Mouse (Mus musculus) lung, embryonic 16.5 days (tissue): ENCODE data around the gene Vwa3b. TPM values are rescaled to one million over a fixed set of nuclear protein-coding genes. Genes with fewer than 3 reads are reported as not detected.
A peak's percentile ranks its signal among the peaks of the same experiment; 100 is the strongest.

ENCODE experiments used
- ATAC-seq: fragments of 200-750 bp; cut with Nextera tagmentation; 2 replicates; pipeline ENCODE4 v1.8.0; 2017; ENCODE audit warnings: low read depth, mild to moderate bottlenecking, moderate library complexity
- H3K27ac ChIP-seq: fragments of 300-500 bp; sonication (generic); 2 replicates; pipeline ENCODE4 v1.5.1; 2014; ENCODE audit warnings: mild to moderate bottlenecking, control low read depth, low read length
- H3K27me3 ChIP-seq: fragments of 300-500 bp; sonication (generic); 2 replicates; pipeline ENCODE4 v1.6.1; 2014; ENCODE audit warnings: low read depth, low read length, mixed read lengths; ENCODE audit not compliant: control insufficient read depth, insufficient read depth
- H3K36me3 ChIP-seq: fragments of 300-500 bp; sonication (generic); 2 replicates; pipeline ENCODE4 v1.6.1; 2014; ENCODE audit warnings: low read length; ENCODE audit not compliant: control insufficient read depth, insufficient read depth
- H3K4me1 ChIP-seq: fragments of 300-500 bp; sonication (generic); replicated peaks from 2 replicates; pipeline ENCODE4 v1.6.1; 2014; ENCODE audit warnings: low read length, mixed read lengths; ENCODE audit not compliant: control insufficient read depth, insufficient read depth
- H3K4me2 ChIP-seq: fragments of 300-500 bp; sonication (generic); 2 replicates; pipeline ENCODE4 v1.6.1; 2014; ENCODE audit warnings: low read depth, low read length, control low read depth
- H3K4me3 ChIP-seq: fragments of 300-500 bp; sonication (generic); 2 replicates; pipeline ENCODE4 v1.5.1; 2014; ENCODE audit warnings: mild to moderate bottlenecking, low read length, control low read depth
- H3K9ac ChIP-seq: fragments of 300-500 bp; sonication (generic); 2 replicates; pipeline ENCODE4 v1.6.1; 2014; ENCODE audit warnings: low read length, control low read depth
- H3K9me3 ChIP-seq: fragments of 300-500 bp; sonication (generic); 2 replicates; pipeline ENCODE4 v1.6.1; 2016; ENCODE audit warnings: low read length; ENCODE audit not compliant: control insufficient read depth
- WGBS: fragments of 180-500 bp; shearing (Covaris S2); extraction: QIAGEN DNeasy Blood & Tissue Kit; methylation state at CpG from one replicate; pipeline ENCODE4 v1.1.7; 2014; 5-methylcytosine and 5-hydroxymethylcytosine counted together
- polyA plus RNA-seq: library from polyadenylated mRNA; unstranded; fragments of >200 nt; fragmentation: Nextera tagmentation; extraction: Ambion mirVana; gene quantifications from 2 replicates; pipeline ENCODE4 v1.2.1, GENCODE M21; 2015

Gene Vwa3b
- polyA plus RNA-seq, 1 experiment from 2014 or later = 1.1 TPM

- WGBS = 95% methylated on average over 3 of the region's 3 CpGs
- H3K27ac ChIP-seq = no peak overlapping the region
Measured at GRCm38 (mm10) chr1:37043196-37043595, 16.8 kb downstream of the Vwa3b start.

DNA sequence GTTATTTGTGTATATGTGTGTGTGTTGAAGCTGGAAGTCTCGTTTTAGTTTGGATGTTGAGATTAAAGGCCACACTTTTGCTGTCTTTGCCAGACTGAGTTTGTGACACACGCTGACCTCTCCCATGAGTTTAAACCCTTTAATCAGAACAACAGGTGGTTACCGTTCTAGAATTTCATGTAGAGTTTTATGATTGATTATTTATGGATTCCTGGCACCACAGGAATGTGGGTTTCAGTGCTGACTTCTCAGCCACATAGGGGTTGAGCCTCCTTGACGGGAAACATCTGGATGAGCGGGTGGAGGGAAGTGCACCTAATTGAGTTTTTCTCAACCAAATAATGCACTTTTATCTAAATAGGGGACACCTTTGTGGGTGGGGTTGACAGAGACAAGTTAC lies 19.1 kb downstream of the Vwa3b start:
- no peak overlapping the region for H3K4me2 ChIP-seq
- 42% methylated on average over 5 of the region's 5 CpGs for WGBS
- no peak overlapping the region for H3K9ac ChIP-seq
- no peak for ATAC-seq
- no peak overlapping the region for H3K4me3 ChIP-seq
- H3K36me3 ChIP-seq = no peaks in the 10 kb centered on the region
- 0 out of 2 replicates have a peak, but pooled peaks cover 2% of the 10 kb centered on the region for H3K9me3 ChIP-seq
- H3K4me1 ChIP-seq = no peaks in the 10 kb centered on the region
- H3K27ac ChIP-seq = no peak overlapping the region
- H3K27me3 ChIP-seq = no peaks in the 10 kb centered on the region

More at GRCm38 (mm10) chr1:37043196-37043595, 16.8 kb downstream of the Vwa3b start:
- Histone ChIP-seq H3K9ac (no peak overlapping the region), H3K4me2 (no peak overlapping the region), H3K9me3 (0 out of 2 replicates have a peak, but pooled peaks cover 2% of the 10 kb centered on the region), H3K27me3 (no peaks in the 10 kb centered on the region), H3K4me3 (no peak overlapping the region), H3K36me3 (no peaks in the 10 kb centered on the region), H3K4me1 (no peaks in the 10 kb centered on the region)
- no peak for ATAC-seq

DNA sequence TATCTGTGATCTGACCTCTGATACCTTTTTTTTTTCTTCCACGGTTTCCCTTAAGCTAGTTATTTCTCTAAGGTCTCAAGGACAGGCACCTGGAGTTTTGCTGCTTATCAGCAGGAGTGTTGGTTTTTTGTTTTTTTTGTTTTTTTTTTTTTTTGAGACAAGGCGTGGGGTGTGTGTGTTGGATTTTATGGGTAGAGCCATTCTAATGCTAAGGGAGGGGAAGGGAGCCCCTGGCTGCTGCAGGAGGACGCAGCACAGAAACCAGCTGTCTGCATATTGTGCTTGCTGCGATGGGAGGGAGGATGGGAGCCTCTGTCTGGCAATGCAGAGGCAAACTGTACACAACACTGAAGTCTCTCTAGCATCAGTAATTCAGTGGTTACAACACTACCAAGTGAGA lies 22.8 kb downstream of the Vwa3b start:
- 46% methylated on average over 4 of the region's 4 CpGs for WGBS
- no peak overlapping the region for H3K4me3 ChIP-seq
- H3K9ac ChIP-seq = no peak overlapping the region
- H3K9me3 ChIP-seq = 0 out of 2 replicates have a peak, but pooled peaks cover 2% of the 10 kb centered on the region
- no peak for ATAC-seq
- no peaks in the 10 kb centered on the region for H3K4me1 ChIP-seq
- no peaks in the 10 kb centered on the region for H3K27me3 ChIP-seq
- H3K27ac ChIP-seq = no peak overlapping the region
- no peak overlapping the region for H3K4me2 ChIP-seq
- no peaks in the 10 kb centered on the region for H3K36me3 ChIP-seq

DNA sequence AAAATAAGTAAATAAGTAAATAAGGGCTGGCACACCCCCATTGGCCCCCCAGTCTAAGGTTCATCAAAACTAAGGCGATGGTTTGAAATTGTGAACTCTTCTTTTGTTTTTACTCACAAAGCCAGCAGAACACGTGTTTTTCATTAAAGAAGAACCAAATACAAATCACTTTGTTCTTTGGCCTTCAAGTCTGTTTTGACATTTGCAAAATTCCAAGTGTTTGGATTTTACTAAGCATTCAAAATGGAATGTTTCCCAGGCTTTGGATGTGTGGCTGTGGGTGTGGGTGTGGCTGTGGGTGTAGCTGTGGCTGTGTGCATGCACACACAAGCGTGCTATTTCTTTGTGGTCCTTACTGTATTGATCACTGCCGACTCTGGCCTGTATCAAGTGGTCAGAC lies 27.3 kb downstream of the Vwa3b start:
- ATAC-seq = no peak

DNA sequence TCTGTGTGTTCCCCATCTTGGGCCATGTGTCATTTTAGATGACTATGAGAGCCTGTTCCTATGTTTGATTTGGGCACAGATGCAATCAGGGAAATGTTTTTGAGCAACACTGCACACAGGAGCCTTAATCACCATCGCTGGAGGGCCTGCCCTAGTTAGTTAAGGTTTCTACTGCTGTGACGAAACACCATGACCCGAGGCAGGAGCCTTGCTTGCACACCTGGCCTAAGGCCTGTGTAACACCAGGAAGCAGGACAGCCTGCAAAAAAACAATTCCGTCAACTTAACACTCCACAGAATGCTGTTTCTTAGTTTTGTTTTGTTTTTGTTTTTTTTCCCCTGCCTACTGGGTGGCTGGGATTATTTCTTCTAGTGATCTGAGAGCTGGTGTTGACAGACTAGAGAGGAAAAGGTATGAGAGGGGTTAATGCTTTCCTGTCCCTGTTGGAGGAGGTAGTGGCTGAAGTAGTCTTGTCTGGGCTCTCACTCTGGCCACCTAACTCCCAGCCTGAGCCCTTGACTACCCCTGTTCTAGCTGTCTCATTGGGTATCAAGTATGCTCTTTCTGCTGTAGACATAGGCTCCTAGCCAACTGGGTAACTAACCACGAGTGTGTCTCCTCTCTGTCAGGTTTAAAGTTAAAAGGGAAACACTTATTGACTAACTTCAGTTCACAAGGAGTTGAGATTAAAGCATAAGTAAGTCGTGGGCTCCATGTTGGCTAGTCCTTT lies 30.6 kb downstream of the Vwa3b start:
- 63% methylated on average over 6 of the region's 6 CpGs for WGBS
- no peak overlapping the region for H3K4me3 ChIP-seq
- ATAC-seq = peak; percentile 91
- no peak overlapping the region for H3K9ac ChIP-seq
- H3K9me3 ChIP-seq = no peaks in the 10 kb centered on the region
- no peaks in the 10 kb centered on the region for H3K36me3 ChIP-seq
- no peak overlapping the region for H3K4me2 ChIP-seq
- H3K4me1 ChIP-seq = no peaks in the 10 kb centered on the region
- H3K27me3 ChIP-seq = no peaks in the 10 kb centered on the region
- H3K27ac ChIP-seq = no peak overlapping the region

More for the DNA sequence above, 27.3 kb downstream of the Vwa3b start:
- H3K27me3 ChIP-seq = no peaks in the 10 kb centered on the region
- WGBS = 70% methylated on average over 4 of the region's 4 CpGs
- no peaks in the 10 kb centered on the region for H3K4me1 ChIP-seq
- no peak overlapping the region for H3K4me3 ChIP-seq
- H3K9ac ChIP-seq = no peak overlapping the region
- no peak overlapping the region for H3K4me2 ChIP-seq
- H3K36me3 ChIP-seq = no peaks in the 10 kb centered on the region
- no peak overlapping the region for H3K27ac ChIP-seq
- no peaks in the 10 kb centered on the region for H3K9me3 ChIP-seq

- WGBS = 71% methylated on average over 5 of the region's 5 CpGs
- Histone ChIP-seq H3K4me2 (no peak overlapping the region), H3K27ac (no peak overlapping the region), H3K36me3 (no peaks in the 10 kb centered on the region), H3K4me1 (no peaks in the 10 kb centered on the region), H3K27me3 (no peaks in the 10 kb centered on the region), H3K4me3 (no peak overlapping the region), H3K9ac (no peak overlapping the region), H3K9me3 (no peaks in the 10 kb centered on the region)
- no peak for ATAC-seq
Measured at GRCm38 (mm10) chr1:37060856-37061255, 34.5 kb downstream of the Vwa3b start.

- WGBS = 77% methylated on average over 5 of the region's 5 CpGs
- Histone ChIP-seq H3K9me3 (no peaks in the 10 kb centered on the region), H3K4me3 (no peak overlapping the region), H3K4me2 (no peak overlapping the region), H3K4me1 (no peaks in the 10 kb centered on the region), H3K27me3 (no peaks in the 10 kb centered on the region), H3K9ac (no peak overlapping the region), H3K27ac (no peak overlapping the region), H3K36me3 (no peaks in the 10 kb centered on the region)
- ATAC-seq = no peak
Measured at GRCm38 (mm10) chr1:37063053-37063452, 36.7 kb downstream of the Vwa3b start.

- no peak overlapping the region for H3K4me3 ChIP-seq
- H3K27ac ChIP-seq = no peak overlapping the region
- WGBS = 65% methylated on average over 4 of the region's 4 CpGs
- no peaks in the 10 kb centered on the region for H3K4me1 ChIP-seq
- H3K9me3 ChIP-seq = no peaks in the 10 kb centered on the region
- H3K4me2 ChIP-seq = no peak overlapping the region
- no peaks in the 10 kb centered on the region for H3K36me3 ChIP-seq
- H3K27me3 ChIP-seq = no peaks in the 10 kb centered on the region
- no peak overlapping the region for H3K9ac ChIP-seq
- no peak for ATAC-seq
Measured at GRCm38 (mm10) chr1:37063841-37064240, 37.4 kb downstream of the Vwa3b start.

DNA sequence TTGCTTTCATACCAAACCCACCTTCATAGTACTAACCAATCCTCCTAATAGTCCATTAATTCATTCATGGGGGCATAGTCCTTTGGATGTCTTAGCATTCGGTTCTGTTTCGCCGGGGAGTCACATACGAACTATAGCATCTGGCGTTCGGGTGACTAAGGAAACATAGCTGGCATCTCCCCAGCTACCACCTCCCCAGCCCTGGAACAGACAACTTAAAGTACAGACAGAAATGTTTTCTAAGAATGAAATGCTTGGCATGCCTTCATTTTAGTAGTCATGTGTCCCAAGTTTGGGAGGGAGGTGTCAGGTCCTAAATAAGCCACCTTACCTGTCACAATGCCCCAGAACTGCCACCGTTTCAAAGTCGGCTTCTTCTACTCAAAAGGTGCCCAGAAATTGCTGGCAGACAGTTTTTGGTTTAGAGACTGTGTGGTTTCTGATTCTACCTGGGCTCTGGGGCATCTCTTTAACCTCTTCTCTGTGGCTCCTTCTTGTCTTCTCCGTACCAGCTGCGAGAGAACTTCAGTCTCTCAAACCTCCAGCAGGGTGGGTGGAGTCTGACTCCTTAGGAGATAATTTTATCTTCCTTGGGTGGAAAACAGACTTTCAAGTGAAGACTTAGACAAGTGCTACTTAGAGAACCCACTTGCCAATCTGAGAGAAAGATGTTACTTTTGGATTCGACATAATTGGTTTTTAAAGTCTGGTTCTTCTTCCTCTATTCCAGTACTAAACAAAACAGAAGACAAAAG lies 39.4 kb downstream of the Vwa3b start:
- H3K27me3 ChIP-seq = no peaks in the 10 kb centered on the region

More for the DNA sequence above, 39.4 kb downstream of the Vwa3b start:
- ATAC-seq = no peak
- Histone ChIP-seq H3K4me1 (no peaks in the 10 kb centered on the region), H3K9ac (no peak overlapping the region), H3K4me2 (no peak overlapping the region), H3K4me3 (no peak overlapping the region), H3K36me3 (no peaks in the 10 kb centered on the region), H3K9me3 (no peaks in the 10 kb centered on the region), H3K27ac (no peak overlapping the region)
- WGBS = 82% methylated on average over 11 of the region's 11 CpGs
